Mouse (Mus musculus) kidney, adult 2 months (tissue): ENCODE data around the gene Ttc25.

Source experiments
- CTCF ChIP-seq: fragments of 200-500 bp; conservative IDR thresholded peaks from 2 replicates; pipeline ENCODE4 v1.5.1; 2011; ENCODE audit warnings: low read depth, mild to moderate bottlenecking, control low read depth, low read length, moderate library complexity, mixed read lengths; ENCODE audit not compliant: insufficient read depth, insufficient read length
- POLR2A ChIP-seq: fragments of 200-500 bp; IDR thresholded peaks from one replicate; pipeline ENCODE4 v1.6.1; 2011; ENCODE audit warnings: low read depth, low read length, control low read depth

GRCm38 (mm10) chr11:100592346-100593046, 47.1 kb downstream of the Ttc25 start:
- no peak for TF ChIP-seq CTCF
- TF ChIP-seq POLR2A, result no peak
